Mouse (Mus musculus) midbrain, postnatal 0 days (tissue): Measurements from ENCODE around the gene Fbxw4. TPM values are rescaled to one million over a fixed set of nuclear protein-coding genes. Genes with fewer than 3 reads are reported as not detected.
"Not testable (repeated sequence)": the region's sequence is repeated elsewhere in the genome, so short reads cannot be mapped to it uniquely, and the experiment has no call there.

Experiments
- ATAC-seq: fragments of 200-750 bp; cut with Nextera tagmentation; 2 replicates; pipeline ENCODE4 v1.8.0; 2017; ENCODE audit warnings: moderate number of reproducible peaks, mild to moderate bottlenecking, moderate TSS enrichment, moderate library complexity; ENCODE audit not compliant: low FRiP score
- DNase-seq: peaks from one replicate; pipeline ENCODE4 v3.0.0-alpha.2; 2015; ENCODE audit warnings: low spot score
- H3K27ac ChIP-seq: fragments of 300-500 bp; sonication (generic); 2 replicates; pipeline ENCODE4 v1.5.1; 2014; ENCODE audit warnings: low read depth, mild to moderate bottlenecking, low read length, mixed read lengths
- H3K27me3 ChIP-seq: fragments of 300-500 bp; sonication (generic); 2 replicates; pipeline ENCODE4 v1.6.1; 2014; ENCODE audit warnings: low read length, control low read depth, mixed read lengths; ENCODE audit not compliant: insufficient read depth
- H3K36me3 ChIP-seq: fragments of 300-500 bp; sonication (generic); 2 replicates; pipeline ENCODE4 v1.6.1; 2014; ENCODE audit warnings: low read length, control low read depth, mixed read lengths; ENCODE audit not compliant: insufficient read depth
- H3K4me1 ChIP-seq: fragments of 300-500 bp; sonication (generic); 2 replicates; pipeline ENCODE4 v1.6.1; 2014; ENCODE audit warnings: mild to moderate bottlenecking, control low read depth, antibody characterized with exemption, low read length, mixed read lengths; ENCODE audit not compliant: insufficient read depth
- H3K4me2 ChIP-seq: fragments of 300-500 bp; sonication (generic); 2 replicates; pipeline ENCODE4 v1.6.1; 2014; ENCODE audit warnings: low read depth, mild to moderate bottlenecking, low read length, mixed read lengths; ENCODE audit not compliant: poor library complexity, severe bottlenecking
- H3K4me3 ChIP-seq: fragments of 300-500 bp; sonication (generic); 2 replicates; pipeline ENCODE4 v1.5.1; 2014; ENCODE audit warnings: low read depth, mild to moderate bottlenecking, low read length, moderate library complexity
- H3K9ac ChIP-seq: fragments of 300-500 bp; sonication (generic); replicated peaks from 2 replicates; pipeline ENCODE4 v1.6.1; 2014; ENCODE audit warnings: mild to moderate bottlenecking, low read length, moderate library complexity, mixed read lengths; ENCODE audit not compliant: poor library complexity, severe bottlenecking
- H3K9me3 ChIP-seq: fragments of 300-500 bp; sonication (generic); 2 replicates; pipeline ENCODE4 v1.6.1; 2016; ENCODE audit warnings: low read length, control low read depth
- CTCF ChIP-seq: IDR thresholded peaks from 2 replicates; pipeline ENCODE4 v1.5.1; 2016; ENCODE audit warnings: antibody characterized with exemption, mild to moderate bottlenecking
- WGBS: fragments of 180-500 bp; shearing (Covaris S2); extraction: QIAGEN DNeasy Blood & Tissue Kit; methylation state at CpG from one replicate; pipeline ENCODE4 v1.1.7; 2014; 5-methylcytosine and 5-hydroxymethylcytosine counted together
- polyA plus RNA-seq: library from polyadenylated mRNA; unstranded; fragments of >200 nt; fragmentation: Nextera tagmentation; extraction: Ambion mirVana; gene quantifications from 2 replicates; pipeline ENCODE4 v1.2.1, GENCODE M21; 2015
- total RNA-seq: library from RNA; depleted of rRNA; stranded (reverse); fragments of >200 nt; gene quantifications from 2 replicates; pipeline ENCODE4 v1.2.3, GENCODE M21; 2014

The Fbxw4 gene
- total and polyA plus RNA-seq, 2 experiments from 2014 or later: 5.6 to 41.8 TPM

DNA sequence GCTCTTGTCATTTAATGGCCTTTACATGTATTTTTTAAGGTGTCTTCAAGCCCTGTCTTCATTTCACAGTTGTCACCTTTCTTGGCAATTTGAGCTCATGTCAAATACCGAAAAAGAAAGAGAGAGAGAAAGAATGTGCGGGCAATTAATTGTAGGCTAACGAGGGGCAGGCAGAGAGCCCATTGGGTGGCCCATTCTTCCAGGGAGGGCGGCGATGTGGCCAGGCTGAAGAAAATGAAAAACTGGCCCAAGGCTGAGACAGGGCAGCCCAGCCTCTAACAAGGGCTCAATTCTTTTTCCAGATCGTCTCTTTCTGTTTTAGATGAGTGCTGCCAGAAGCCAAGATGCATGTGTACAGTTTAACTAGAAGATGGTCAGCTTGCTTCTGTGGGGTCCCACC is 6.1 kb downstream of the Fbxw4 start:
- Histone ChIP-seq H3K36me3 (no peaks in the 10 kb centered on the region), H3K4me1 (peaks cover 5% of the 10 kb centered on the region; the same call in 1 of the 2 replicates), H3K27ac (no peak overlapping the region), H3K27me3 (no peaks in the 10 kb centered on the region), H3K9ac (no peak overlapping the region), H3K4me3 (no peak overlapping the region), H3K4me2 (no peak overlapping the region), H3K9me3 (no peaks in the 10 kb centered on the region)
- WGBS: 78% methylated on average over 6 of the region's 6 CpGs
- no peak for DNase-seq
- no peak for ATAC-seq
- no peak for TF ChIP-seq CTCF

DNA sequence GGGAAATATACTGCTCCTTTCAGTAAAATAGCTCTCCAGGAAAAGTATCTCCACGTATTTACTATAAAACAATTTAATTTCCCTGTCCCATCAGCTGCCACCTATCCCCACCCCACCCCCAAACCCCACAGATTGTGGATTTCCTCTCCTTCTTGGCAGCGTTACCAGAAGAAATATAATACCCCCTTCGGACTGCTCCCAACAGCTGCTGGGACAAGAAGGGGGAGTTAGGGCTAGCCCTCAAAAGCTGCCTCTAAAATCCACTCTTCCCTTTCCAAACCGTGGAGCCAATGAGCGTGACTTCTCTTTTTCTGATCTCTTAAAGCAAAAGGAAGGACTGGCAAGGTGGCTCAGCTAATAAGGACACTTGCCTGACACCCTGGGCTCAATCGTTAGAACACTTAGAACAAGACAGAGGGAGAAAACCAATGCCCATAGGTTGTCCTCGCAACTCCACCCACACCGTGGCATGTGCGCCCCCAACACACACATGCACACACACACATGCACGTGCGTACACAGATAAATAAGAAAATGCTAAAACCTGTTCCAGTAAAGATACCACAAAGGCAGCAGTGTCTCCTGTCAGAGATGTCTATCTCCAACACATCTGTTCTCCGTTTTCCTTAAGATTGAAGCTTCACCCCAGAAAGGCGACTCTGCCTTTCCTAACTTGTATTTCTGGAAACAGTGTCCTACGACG is 7.7 kb downstream of the Fbxw4 start:
- peaks cover 5% of the 10 kb centered on the region; the same call in 1 of the 2 replicates for H3K4me1 ChIP-seq
- peak; percentile 29 for DNase-seq
- no peaks in the 10 kb centered on the region for H3K36me3 ChIP-seq
- no peak overlapping the region for H3K4me2 ChIP-seq
- no peak for ATAC-seq
- no peaks in the 10 kb centered on the region for H3K27me3 ChIP-seq
- TF ChIP-seq CTCF: no peak
- no peak overlapping the region for H3K27ac ChIP-seq
- no peak overlapping the region for H3K4me3 ChIP-seq
- WGBS: 58% methylated on average over 15 of the region's 15 CpGs
- H3K9ac ChIP-seq: no peak overlapping the region
- H3K9me3 ChIP-seq: no peaks in the 10 kb centered on the region

- Histone ChIP-seq H3K36me3 (no peaks in the 10 kb centered on the region), H3K9ac (no peak overlapping the region), H3K4me3 (no peak overlapping the region), H3K27me3 (no peaks in the 10 kb centered on the region), H3K4me2 (no peak overlapping the region), H3K4me1 (peaks cover 5% of the 10 kb centered on the region; the same call in 1 of the 2 replicates), H3K9me3 (no peaks in the 10 kb centered on the region), H3K27ac (no peak overlapping the region)
- ATAC-seq (no peak), DNase-seq (no peak)
- TF ChIP-seq CTCF: no peak
- 87% methylated on average over 8 of the region's 8 CpGs for WGBS
Measured at GRCm38 (mm10) chr19:45651524-45651923, 8.6 kb downstream of the Fbxw4 start.

GRCm38 (mm10) chr19:45649776-45650175 is 10.3 kb downstream of the Fbxw4 start:
- no peaks in the 10 kb centered on the region for H3K27me3 ChIP-seq
- no peak overlapping the region for H3K4me2 ChIP-seq
- DNase-seq (no peak), ATAC-seq (no peak)
- TF ChIP-seq CTCF: no peak
- H3K36me3 ChIP-seq: no peaks in the 10 kb centered on the region
- H3K9ac ChIP-seq: no peak overlapping the region
- WGBS: 86% methylated on average over 4 of the region's 4 CpGs
- H3K27ac ChIP-seq: no peak overlapping the region
- no peak overlapping the region for H3K4me3 ChIP-seq
- H3K9me3 ChIP-seq: no peaks in the 10 kb centered on the region
- H3K4me1 ChIP-seq: no peaks in the 10 kb centered on the region

DNA sequence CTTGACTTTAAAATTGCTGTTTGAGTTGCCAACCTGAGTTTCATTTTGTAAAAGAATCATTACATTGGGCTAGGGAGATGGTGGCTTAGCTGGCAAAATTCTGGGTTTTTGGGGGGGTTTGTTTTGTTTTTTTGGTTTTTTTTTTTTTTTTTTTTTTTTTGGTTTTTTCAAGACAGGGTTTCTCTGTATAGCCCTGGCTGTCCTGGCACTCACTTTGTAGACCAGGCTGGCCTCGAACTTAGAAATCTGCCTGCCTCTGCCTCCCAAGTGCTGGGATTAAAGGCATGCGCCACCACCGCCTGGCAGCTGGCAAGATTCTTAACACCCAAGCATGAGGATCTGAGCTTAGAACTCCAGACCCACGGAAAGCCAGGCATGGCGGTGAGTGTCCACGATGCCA is 11.6 kb downstream of the Fbxw4 start:
- not testable (repeated sequence) for H3K9ac ChIP-seq, H3K9me3 ChIP-seq, H3K4me3 ChIP-seq, H3K4me1 ChIP-seq, H3K4me2 ChIP-seq, H3K27ac ChIP-seq, ATAC-seq, DNase-seq, H3K27me3 ChIP-seq, H3K36me3 ChIP-seq
- WGBS: 98% methylated on average over 6 of the region's 6 CpGs

- Histone ChIP-seq H3K27me3 (no peaks in the 10 kb centered on the region), H3K9ac (no peak overlapping the region), H3K4me2 (no peak overlapping the region), H3K36me3 (no peaks in the 10 kb centered on the region), H3K4me3 (no peak overlapping the region), H3K27ac (no peak overlapping the region), H3K4me1 (no peaks in the 10 kb centered on the region), H3K9me3 (no peaks in the 10 kb centered on the region)
- TF ChIP-seq CTCF: no peak
- ATAC-seq: no peak
- no peak for DNase-seq
- WGBS: 64% methylated on average over 4 of the region's 4 CpGs
Measured at GRCm38 (mm10) chr19:45646866-45647265, 13.2 kb downstream of the Fbxw4 start.
